9 mouse cellular contexts compared by ENCODE assay signal in genomic region chr12:33394804-33395623, GRCm38 (mm10). TPM values are rescaled to one million over a fixed set of nuclear protein-coding genes. Genes with fewer than 3 reads are reported as not detected.
DNase-seq lines count a peak whose midpoint lies in the region.
"Had no signal": no experiment of that assay in that cellular context is flagged by ENCODE, and none has a peak within 500 bp of the region (broad histone marks: within the 10 kb centered on the region; RNA-seq: fewer than 3 reads in every experiment).

Gene Efcab10 (plus strand): TSS chr12:33394854.

- DNase-seq in adrenal gland, adult (ENCODE audit: inconsistent age in 2 of 2, low spot score in 1 of 2), result peak; percentile 27 to 53
- no peak for DNase-seq in adrenal gland, adult 8-10 months
- DNase-seq in ZHBTc4 (ENCODE audit: low read depth, low spot score), result peak; percentile 89
- DNase-seq in frontal cortex, adult 2 months (ENCODE audit: extremely low spot score in 1 of 2, low spot score in 1 of 2), result peak; percentile 22 to 70
- peak; percentile 42 for DNase-seq in kidney, postnatal 14 days
- peak; percentile 21 for DNase-seq in lung, postnatal 10 days
- peak; percentile 46 to 48 for DNase-seq in right cerebral cortex, postnatal 36 days (ENCODE audit: low spot score in 2 of 2)
- no peak for DNase-seq in urinary bladder, postnatal 14 days (ENCODE audit: low spot score)

RNA-seq across cellular contexts. Expression of gene Efcab10, which starts in this region (rescaled TPM):
- under 1 TPM; 0.52 to 0.92 (median 0.84) TPM for total RNA-seq in adrenal gland, adult 8-10 months (2022)
- polyA plus RNA-seq in frontal cortex, adult 2 months (2012; rRNA removed), result 2.4 and 2.7 TPM in 2 replicates
- polyA plus RNA-seq: erythroblast, embryonic 14.5 days had no signal

Comparison
In these comparisons a context has a peak if more than half of its experiments do, and no peak if none do; other contexts are left out.
1. DNase-seq: peak in adrenal gland, adult (2 of 2), ZHBTc4 (single experiment), frontal cortex, adult 2 months (2 of 2), kidney, postnatal 14 days (single experiment), lung, postnatal 10 days (single experiment) and right cerebral cortex, postnatal 36 days (2 of 2); none in adrenal gland, adult 8-10 months (single experiment) and urinary bladder, postnatal 14 days (single experiment).